Mouse (Mus musculus): ENCODE measurements around the gene D11Wsu47e. TPM values are rescaled to one million over a fixed set of nuclear protein-coding genes. Genes with fewer than 3 reads are reported as not detected.

Gene D11Wsu47e
- 26.4 and 28.0 TPM in 2 replicates for polyA plus RNA-seq (2016; fragmentation: Nextera tagmentation; extraction: Ambion mirVana)

DNA sequence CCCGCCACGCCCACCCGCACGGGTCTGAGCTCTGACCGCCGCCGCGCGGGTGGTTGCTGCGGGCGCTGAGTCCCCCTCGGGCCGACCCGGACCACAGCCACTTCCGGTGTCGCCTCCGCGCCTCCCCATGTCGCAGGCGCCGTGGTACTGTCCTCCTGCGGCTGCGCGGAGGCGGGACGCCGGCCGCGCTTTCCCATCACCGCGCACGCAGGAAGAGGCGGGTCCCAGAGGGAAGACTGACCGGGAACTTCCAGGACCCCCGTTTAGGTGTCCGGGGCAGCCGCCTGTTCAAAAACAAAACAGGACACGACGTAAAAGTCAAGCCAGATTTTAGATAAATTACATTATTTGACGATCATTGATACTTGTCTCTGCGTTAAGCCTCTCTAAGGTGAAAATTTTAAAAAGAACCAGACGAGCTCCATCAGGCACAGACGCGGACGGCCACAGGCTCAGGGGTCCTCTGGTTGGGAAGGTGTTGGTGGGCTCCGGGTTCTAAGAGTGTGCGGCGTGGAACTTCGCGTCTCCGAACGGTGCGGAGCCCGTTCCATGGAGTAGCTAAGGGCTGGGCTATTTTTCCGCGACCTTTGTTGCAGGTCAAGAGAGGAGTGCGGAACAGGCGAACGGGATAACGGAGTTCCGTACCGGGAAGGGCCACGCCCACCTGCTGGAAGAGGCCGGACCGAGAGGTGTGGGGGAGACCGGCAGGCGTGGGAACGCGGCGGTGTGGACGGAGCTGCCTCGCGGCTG is at the start of gene D11Wsu47e, which contains the start of gene Fam104a:
Gene D11Wsu47e, plus strand, starts transcription at position 456 of the 750 bp plus-strand sequence.
Gene Fam104a, minus strand, starts transcription at position 199 of the 750 bp plus-strand sequence.
- H3K27ac ChIP-seq (replicated peaks): peak within 1 kb of the TSS; percentile 93
- peak within 1 kb of the TSS; percentile 86 for H3K4me3 ChIP-seq
- WGBS: under 1% methylated on average over 73 of the region's 73 CpGs
- H3K4me1 ChIP-seq: peaks cover 40% of the 10 kb centered on the region
- peak; percentile 96 for DNase-seq (ENCODE audit: low spot score)
- no peaks in the 10 kb centered on the region for H3K9me3 ChIP-seq
- H3K36me3 ChIP-seq (replicated peaks): peaks cover 17% of the 10 kb centered on the region
- no peaks in the 10 kb centered on the region for H3K27me3 ChIP-seq (replicated peaks; ENCODE audit: low read depth, poor library complexity, severe bottlenecking)

GRCm38 (mm10) chr11:113634699-113635121 is 49.5 kb upstream of the D11Wsu47e start:
- Histone ChIP-seq H3K9me3 (peaks cover 5% of the 10 kb centered on the region; the same call in 1 of the 2 replicates), H3K36me3 (replicated peaks) (no peaks in the 10 kb centered on the region), H3K27ac (replicated peaks) (no peak overlapping the region), H3K4me1 (no peaks in the 10 kb centered on the region), H3K4me3 (no peak overlapping the region), H3K27me3 (replicated peaks; ENCODE audit: low read depth, poor library complexity, severe bottlenecking) (no peaks in the 10 kb centered on the region)
- no peak for DNase-seq (ENCODE audit: low spot score)
- 69% methylated on average over 10 of the region's 10 CpGs for WGBS

DNA sequence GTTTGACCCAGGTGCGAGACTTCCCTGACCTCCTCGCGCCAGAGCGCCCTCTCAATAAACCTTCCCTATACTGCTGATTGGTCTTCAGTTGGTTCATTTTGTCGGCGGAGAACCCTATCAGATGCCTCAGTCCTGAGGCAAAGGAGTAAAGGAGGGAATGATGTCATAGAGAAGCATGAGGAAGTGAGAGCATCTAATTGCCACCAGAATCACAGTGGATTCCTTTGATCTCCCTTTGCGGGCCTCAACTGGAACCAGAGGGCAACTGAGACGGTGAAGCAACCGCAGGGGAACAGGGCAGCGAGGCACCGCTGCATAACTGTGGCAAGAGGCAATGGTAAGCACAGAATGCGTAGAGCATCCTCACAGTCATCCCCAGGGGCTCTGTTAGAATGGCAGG is 45.5 kb upstream of the D11Wsu47e start:
- WGBS: 91% methylated on average over 12 of the region's 12 CpGs
- no peaks in the 10 kb centered on the region for H3K36me3 ChIP-seq (replicated peaks)
- no peaks in the 10 kb centered on the region for H3K4me1 ChIP-seq
- no peaks in the 10 kb centered on the region for H3K27me3 ChIP-seq (replicated peaks; ENCODE audit: low read depth, poor library complexity, severe bottlenecking)
- no peak overlapping the region for H3K27ac ChIP-seq (replicated peaks)
- H3K9me3 ChIP-seq: peaks cover 5% of the 10 kb centered on the region; the same call in 1 of the 2 replicates
- H3K4me3 ChIP-seq: no peak overlapping the region
- DNase-seq (ENCODE audit: low spot score): no peak

DNA sequence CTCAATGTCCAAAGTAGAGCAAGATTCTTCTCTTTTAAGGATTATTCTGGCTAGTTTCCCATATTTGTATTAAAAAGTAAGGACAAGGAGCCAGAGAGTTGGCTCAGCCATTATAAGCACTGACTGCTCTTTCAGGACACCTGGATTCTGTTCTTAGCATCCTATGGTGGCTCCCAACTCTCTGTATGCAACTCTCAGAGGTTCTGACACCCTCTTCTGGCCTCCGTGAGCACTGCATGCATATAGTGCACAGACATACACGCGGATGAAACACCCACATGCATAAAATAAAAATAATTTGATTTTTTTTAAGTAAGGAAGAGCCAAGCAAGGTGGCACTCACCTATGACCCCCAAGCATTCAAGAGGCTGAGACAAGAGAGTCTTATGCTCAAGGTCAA is 39.0 kb upstream of the D11Wsu47e start:
- Histone ChIP-seq H3K36me3 (replicated peaks) (no peaks in the 10 kb centered on the region), H3K27me3 (replicated peaks; ENCODE audit: low read depth, poor library complexity, severe bottlenecking) (0 out of 2 replicates have a peak, but pooled peaks cover 5% of the 10 kb centered on the region), H3K4me1 (peaks cover 22% of the 10 kb centered on the region), H3K9me3 (peaks cover 5% of the 10 kb centered on the region; the same call in 1 of the 2 replicates), H3K27ac (replicated peaks) (no peak overlapping the region), H3K4me3 (no peak overlapping the region)
- 83% methylated on average over 3 of the region's 3 CpGs for WGBS
- no peak for DNase-seq (ENCODE audit: low spot score)

GRCm38 (mm10) chr11:113648152-113648551 is 36.1 kb upstream of the D11Wsu47e start:
- Histone ChIP-seq H3K4me1 (peaks cover 46% of the 10 kb centered on the region), H3K27me3 (replicated peaks; ENCODE audit: low read depth, poor library complexity, severe bottlenecking) (0 out of 2 replicates have a peak, but pooled peaks cover 5% of the 10 kb centered on the region), H3K9me3 (peaks cover 5% of the 10 kb centered on the region; the same call in 1 of the 2 replicates), H3K4me3 (peak overlapping the region; percentile 36), H3K27ac (replicated peaks) (peak overlapping the region; percentile 73), H3K36me3 (replicated peaks) (peaks cover 17% of the 10 kb centered on the region)
- peak; percentile 90 for DNase-seq (ENCODE audit: low spot score)
- WGBS: 3% methylated on average over 15 of the region's 15 CpGs

DNA sequence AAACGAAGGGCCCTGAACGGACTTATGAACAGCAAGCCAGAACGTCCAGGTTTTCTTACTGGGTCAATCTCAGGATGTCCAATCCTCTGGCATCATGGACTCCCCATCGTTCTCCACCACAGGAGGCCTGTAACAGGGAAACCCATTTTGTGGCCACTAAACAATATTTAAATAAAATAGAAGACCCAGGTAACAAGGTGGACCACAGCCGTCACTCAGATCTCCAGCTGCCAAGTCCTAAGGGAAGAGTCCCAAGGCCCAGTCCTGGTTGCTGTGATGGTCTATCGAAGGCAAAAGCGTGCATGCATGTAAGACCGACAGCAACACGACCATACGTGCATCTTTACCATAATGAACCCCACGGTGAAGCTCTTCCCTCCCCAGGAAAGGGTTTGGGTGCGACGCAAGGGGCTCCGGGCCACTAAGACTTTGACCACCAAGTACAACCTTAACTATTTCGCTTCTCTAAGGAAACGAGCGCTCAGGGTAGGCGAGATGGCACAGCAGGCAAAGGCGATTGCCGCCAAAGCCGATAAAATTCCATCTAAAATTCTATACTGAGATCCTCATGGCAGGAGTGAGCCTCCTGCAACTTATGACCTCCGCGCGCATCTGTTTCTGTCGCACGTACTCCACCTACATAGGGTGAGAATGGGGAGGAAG is 35.4 kb upstream of the D11Wsu47e start, which contains the start of gene Cog1:
Gene Cog1, plus strand, starts transcription at position 480 of the 663 bp plus-strand sequence.
- WGBS: 41% methylated on average over 26 of the region's 26 CpGs
- peak within 1 kb of the TSS; percentile 97 for H3K27ac ChIP-seq (replicated peaks)
- H3K4me1 ChIP-seq: peaks cover 46% of the 10 kb centered on the region
- H3K4me3 ChIP-seq: peak within 1 kb of the TSS; percentile 97
- no peak for DNase-seq (ENCODE audit: low spot score)
- 0 out of 2 replicates have a peak, but pooled peaks cover 5% of the 10 kb centered on the region for H3K27me3 ChIP-seq (replicated peaks; ENCODE audit: low read depth, poor library complexity, severe bottlenecking)
- peaks cover 5% of the 10 kb centered on the region; the same call in 1 of the 2 replicates for H3K9me3 ChIP-seq
- peaks cover 24% of the 10 kb centered on the region for H3K36me3 ChIP-seq (replicated peaks)

- Histone ChIP-seq H3K4me3 (peak within 1 kb of the TSS; percentile 97), H3K9me3 (peaks cover 3% of the 10 kb centered on the region; the same call in 1 of the 2 replicates), H3K36me3 (replicated peaks) (peaks cover 31% of the 10 kb centered on the region), H3K27ac (replicated peaks) (peak within 1 kb of the TSS; percentile 97), H3K27me3 (replicated peaks; ENCODE audit: low read depth, poor library complexity, severe bottlenecking) (0 out of 2 replicates have a peak, but pooled peaks cover 5% of the 10 kb centered on the region), H3K4me1 (peaks cover 54% of the 10 kb centered on the region)
- under 1% methylated on average over 91 of the region's 91 CpGs for WGBS
- DNase-seq (ENCODE audit: low spot score): peak; percentile 88
These were observed 34.6 kb upstream of the D11Wsu47e start, which contains the start of gene Slc39a11 for GRCm38 (mm10) chr11:113649353-113650210. TSS of gene Slc39a11 (minus strand) at chr11:113650079.

GRCm38 (mm10) chr11:113651206-113651906 is 32.9 kb upstream of the D11Wsu47e start:
- Histone ChIP-seq H3K36me3 (replicated peaks) (peaks cover 49% of the 10 kb centered on the region), H3K4me1 (peaks cover 62% of the 10 kb centered on the region), H3K4me3 (peak overlapping the region; percentile 97; the same call in 1 of the 2 replicates), H3K9me3 (no peaks in the 10 kb centered on the region), H3K27ac (replicated peaks) (peak overlapping the region; percentile 19; the same call in 1 of the 2 replicates), H3K27me3 (replicated peaks; ENCODE audit: low read depth, poor library complexity, severe bottlenecking) (0 out of 2 replicates have a peak, but pooled peaks cover 5% of the 10 kb centered on the region)
- WGBS: 72% methylated on average over 22 of the region's 22 CpGs
- no peak for DNase-seq (ENCODE audit: low spot score)

GRCm38 (mm10) chr11:113651907-113652273 is 32.3 kb upstream of the D11Wsu47e start:
- peak overlapping the region; percentile 19; the same call in 1 of the 2 replicates for H3K27ac ChIP-seq (replicated peaks)
- 53% methylated on average over 8 of the region's 8 CpGs for WGBS
- no peaks in the 10 kb centered on the region for H3K9me3 ChIP-seq
- H3K27me3 ChIP-seq (replicated peaks; ENCODE audit: low read depth, poor library complexity, severe bottlenecking): 0 out of 2 replicates have a peak, but pooled peaks cover 5% of the 10 kb centered on the region
- 0 out of 2 replicates have a peak overlapping the region, but pooled peaks have one; percentile 23 for H3K4me3 ChIP-seq
- H3K36me3 ChIP-seq (replicated peaks): peaks cover 54% of the 10 kb centered on the region
- H3K4me1 ChIP-seq: peaks cover 65% of the 10 kb centered on the region
- peak; percentile 66 for DNase-seq (ENCODE audit: low spot score)

DNA sequence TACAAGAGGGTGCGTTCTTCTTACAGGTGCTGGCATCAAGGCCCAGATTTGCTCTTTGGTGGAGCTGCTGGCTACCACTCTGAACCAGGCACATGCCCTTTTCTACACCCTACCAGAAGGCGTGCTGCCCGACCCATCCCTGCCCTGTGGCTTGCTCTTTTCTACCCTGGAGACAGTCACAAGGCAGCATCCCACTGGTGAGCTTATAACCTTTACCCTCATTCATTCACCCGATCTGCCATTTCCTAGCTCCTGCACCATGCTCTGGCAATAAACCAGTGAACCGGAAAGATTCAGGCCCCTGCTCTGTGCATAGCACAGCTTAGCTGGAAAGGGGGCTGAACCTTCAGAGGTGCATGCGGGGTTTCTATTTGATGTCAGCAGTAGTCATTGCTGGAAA is 31.7 kb upstream of the D11Wsu47e start:
- no peak overlapping the region for H3K4me3 ChIP-seq
- H3K4me1 ChIP-seq: peaks cover 69% of the 10 kb centered on the region

DNA sequence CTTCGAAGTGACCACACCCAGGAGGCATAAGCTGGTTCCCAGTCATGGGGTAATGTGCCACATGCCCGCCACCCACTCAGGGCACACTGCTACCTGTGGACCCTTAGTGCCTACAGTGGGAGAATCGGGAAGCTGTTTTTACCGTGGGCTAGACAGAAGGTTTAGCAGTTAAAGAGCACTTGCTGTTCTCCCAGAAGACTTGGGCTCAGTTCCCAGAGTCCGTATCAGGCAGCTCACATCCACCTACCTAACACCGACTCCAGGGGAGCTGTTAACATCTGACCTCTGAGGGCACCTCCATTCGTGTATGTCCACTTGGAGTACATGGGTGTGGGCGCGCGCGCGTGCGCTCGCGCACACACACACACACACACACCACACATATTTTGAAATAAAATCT is 30.1 kb upstream of the D11Wsu47e start:
- Histone ChIP-seq H3K4me1 (peaks cover 58% of the 10 kb centered on the region), H3K27me3 (replicated peaks; ENCODE audit: low read depth, poor library complexity, severe bottlenecking) (no peaks in the 10 kb centered on the region), H3K4me3 (no peak overlapping the region), H3K36me3 (replicated peaks) (peaks cover 77% of the 10 kb centered on the region), H3K9me3 (no peaks in the 10 kb centered on the region), H3K27ac (replicated peaks) (peak overlapping the region; percentile 54)
- WGBS: 92% methylated on average over 15 of the region's 15 CpGs
- no peak for DNase-seq (ENCODE audit: low spot score)

More for the DNA sequence above, 31.7 kb upstream of the D11Wsu47e start:
- Histone ChIP-seq H3K27me3 (replicated peaks; ENCODE audit: low read depth, poor library complexity, severe bottlenecking) (0 out of 2 replicates have a peak, but pooled peaks cover 2% of the 10 kb centered on the region), H3K36me3 (replicated peaks) (peaks cover 61% of the 10 kb centered on the region), H3K9me3 (no peaks in the 10 kb centered on the region), H3K27ac (replicated peaks) (no peak overlapping the region)
- 94% methylated on average over 6 of the region's 6 CpGs for WGBS
- DNase-seq (ENCODE audit: low spot score): no peak
